Mouse (Mus musculus): ENCODE data around the gene Serinc5. TPM values are rescaled to one million over a fixed set of nuclear protein-coding genes. Genes with fewer than 3 reads are reported as not detected.
A peak's percentile ranks its signal among the peaks of the same experiment; 100 is the strongest.

Serinc5 gene
- total and polyA plus RNA-seq, 3 experiments = 10.3 to 12.4 (median 12.0) TPM

DNA sequence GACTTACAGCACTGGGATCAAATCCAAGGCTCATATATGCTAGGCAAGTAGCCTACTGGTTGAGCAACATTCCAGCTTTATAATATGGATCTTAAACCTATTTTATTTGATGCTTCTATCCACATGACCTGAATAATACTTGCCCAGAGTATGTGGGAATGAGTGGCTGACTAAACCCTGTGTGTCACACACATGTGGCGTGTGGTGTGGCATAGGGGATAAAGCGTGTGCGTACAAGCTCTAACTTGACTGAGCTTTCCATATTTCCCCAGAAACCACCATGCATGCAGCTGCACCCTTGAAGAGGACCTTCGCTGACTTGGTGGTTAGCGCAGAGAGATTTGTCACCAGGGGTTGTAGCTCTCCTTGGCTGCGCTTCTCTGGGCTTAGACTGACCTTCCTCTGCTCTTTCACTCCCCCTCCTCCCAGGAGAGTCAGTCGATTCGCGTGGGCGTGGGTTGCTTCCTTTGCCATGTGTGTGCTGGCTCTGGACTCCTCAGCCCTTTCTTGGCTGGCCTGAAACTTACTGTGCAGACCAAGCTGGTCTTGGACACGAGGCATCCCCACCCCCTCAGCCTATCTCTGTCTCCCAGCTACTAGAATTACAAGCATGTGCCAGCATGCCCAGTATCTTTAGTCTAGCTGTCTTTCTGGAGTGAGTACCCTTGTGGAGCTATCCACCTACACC lies 65.2 kb downstream of the Serinc5 start:
- Histone ChIP-seq H3K79me2 (replicated peaks; ENCODE audit: control insufficient read depth, insufficient read depth, low read length) (no peaks in the 10 kb centered on the region), H3K4me1 (ENCODE audit: control insufficient read depth, insufficient read depth, low read length) (peaks cover 15% of the 10 kb centered on the region), H3K36me3 (ENCODE audit: control insufficient read depth, insufficient read depth, low read length) (no peaks in the 10 kb centered on the region), H3K4me3 (no peak overlapping the region), H3K27me3 (ENCODE audit: control insufficient read depth, insufficient read depth, low read length) (no peaks in the 10 kb centered on the region), H3K9ac (ENCODE audit: low read depth, low read length) (no peak overlapping the region), H3K27ac (no peak overlapping the region)
- WGBS = 35% methylated on average over 11 of the region's 11 CpGs
- intact Hi-C loops (cut with DNase I) = loop anchor here (5.0 kb wide), 1 partner anchor 64 kb away; the partner anchor contains the start of gene Serinc5
- no peak for TF ChIP-seq POLR2A (IDR thresholded peaks at IDR 0.05; ENCODE audit: insufficient read depth, low read depth, low read length)
- no peak for TF ChIP-seq CTCF (IDR thresholded peaks at IDR 0.05)
- TF ChIP-seq EP300 (IDR thresholded peaks at IDR 0.05; ENCODE audit: insufficient read depth, low read depth, low read length) = no peak
- peak; percentile 42 to 53 for DNase-seq

- TF ChIP-seq CTCF (IDR thresholded peaks at IDR 0.05) (no peak), POLR2A (IDR thresholded peaks at IDR 0.05; ENCODE audit: insufficient read depth, low read depth, low read length) (no peak)
- WGBS = 70% methylated on average over 4 of the region's 4 CpGs
- H3K27me3 ChIP-seq (ENCODE audit: control insufficient read depth, insufficient read depth, low read length) = no peaks in the 10 kb centered on the region
- no peaks in the 10 kb centered on the region for H3K79me2 ChIP-seq (replicated peaks; ENCODE audit: control insufficient read depth, insufficient read depth, low read length)
- H3K27ac ChIP-seq = no peak overlapping the region
- intact Hi-C loops (cut with DNase I) = loop anchor here (5.0 kb wide), 1 partner anchor 65 kb away; the partner anchor contains the start of gene Serinc5
- peaks cover 10% of the 10 kb centered on the region for H3K4me1 ChIP-seq (ENCODE audit: control insufficient read depth, insufficient read depth, low read length)
- no peak overlapping the region for H3K4me3 ChIP-seq
- H3K36me3 ChIP-seq (ENCODE audit: control insufficient read depth, insufficient read depth, low read length) = no peaks in the 10 kb centered on the region
- no peak for DNase-seq
- H3K9ac ChIP-seq (ENCODE audit: low read depth, low read length) = no peak overlapping the region
These were observed 66.8 kb downstream of the Serinc5 start for GRCm38 (mm10) chr13:92677656-92678055.

DNA sequence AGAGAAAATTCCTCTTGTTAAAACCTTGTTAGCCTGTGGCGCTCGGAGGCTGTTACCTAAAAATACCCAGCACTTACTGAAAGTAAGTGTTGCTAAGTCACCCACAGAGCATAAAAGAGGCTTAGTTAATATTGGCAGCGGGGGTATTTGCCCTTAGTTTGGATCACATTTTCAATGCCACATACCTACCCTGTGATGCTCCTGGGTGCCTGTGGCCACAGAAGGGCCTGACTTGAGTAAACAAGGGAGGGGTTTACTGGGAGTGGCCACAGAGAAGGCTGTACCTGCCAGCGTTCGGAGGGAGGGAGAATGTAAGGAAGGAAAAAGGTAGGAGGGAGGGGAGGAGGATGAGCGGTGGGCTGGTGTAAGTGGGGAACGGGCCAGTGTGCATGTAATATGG lies 68.8 kb downstream of the Serinc5 start:
- H3K27me3 ChIP-seq (ENCODE audit: control insufficient read depth, insufficient read depth, low read length) = no peaks in the 10 kb centered on the region
- TF ChIP-seq POLR2A (IDR thresholded peaks at IDR 0.05; ENCODE audit: insufficient read depth, low read depth, low read length) (no peak), EP300 (IDR thresholded peaks at IDR 0.05; ENCODE audit: insufficient read depth, low read depth, low read length) (no peak), CTCF (IDR thresholded peaks at IDR 0.05) (no peak)
- no peak overlapping the region for H3K27ac ChIP-seq
- intact Hi-C loops (cut with DNase I) = loop anchor here (5.0 kb wide), 1 partner anchor 67 kb away; the partner anchor contains the start of gene Serinc5
- no peaks in the 10 kb centered on the region for H3K36me3 ChIP-seq (ENCODE audit: control insufficient read depth, insufficient read depth, low read length)
- peaks cover 9% of the 10 kb centered on the region for H3K4me1 ChIP-seq (ENCODE audit: control insufficient read depth, insufficient read depth, low read length)
- no peak overlapping the region for H3K9ac ChIP-seq (ENCODE audit: low read depth, low read length)
- no peaks in the 10 kb centered on the region for H3K79me2 ChIP-seq (replicated peaks; ENCODE audit: control insufficient read depth, insufficient read depth, low read length)
- no peak overlapping the region for H3K4me3 ChIP-seq
- DNase-seq = no peak
- 84% methylated on average over 7 of the region's 7 CpGs for WGBS

- Histone ChIP-seq H3K4me1 (ENCODE audit: control insufficient read depth, insufficient read depth, low read length) (peaks cover under 1% of the 10 kb centered on the region), H3K27me3 (ENCODE audit: control insufficient read depth, insufficient read depth, low read length) (no peaks in the 10 kb centered on the region), H3K79me2 (replicated peaks; ENCODE audit: control insufficient read depth, insufficient read depth, low read length) (no peaks in the 10 kb centered on the region), H3K4me3 (no peak overlapping the region), H3K9ac (ENCODE audit: low read depth, low read length) (no peak overlapping the region), H3K36me3 (ENCODE audit: control insufficient read depth, insufficient read depth, low read length) (no peaks in the 10 kb centered on the region), H3K27ac (no peak overlapping the region)
- DNase-seq = no peak
- intact Hi-C loops (cut with DNase I) = no loop called here
- 45% methylated on average over 2 of the region's 2 CpGs for WGBS
- no peak for TF ChIP-seq POLR2A (IDR thresholded peaks at IDR 0.05; ENCODE audit: insufficient read depth, low read depth, low read length)
- no peak for TF ChIP-seq CTCF (IDR thresholded peaks at IDR 0.05)
- TF ChIP-seq EP300 (IDR thresholded peaks at IDR 0.05; ENCODE audit: insufficient read depth, low read depth, low read length) = no peak
These were observed 70.7 kb downstream of the Serinc5 start for GRCm38 (mm10) chr13:92681541-92681940.

- Histone ChIP-seq H3K36me3 (ENCODE audit: control insufficient read depth, insufficient read depth, low read length) (no peaks in the 10 kb centered on the region), H3K27ac (no peak overlapping the region), H3K4me1 (ENCODE audit: control insufficient read depth, insufficient read depth, low read length) (no peaks in the 10 kb centered on the region), H3K4me3 (no peak overlapping the region), H3K9ac (ENCODE audit: low read depth, low read length) (no peak overlapping the region), H3K27me3 (ENCODE audit: control insufficient read depth, insufficient read depth, low read length) (no peaks in the 10 kb centered on the region), H3K79me2 (replicated peaks; ENCODE audit: control insufficient read depth, insufficient read depth, low read length) (no peaks in the 10 kb centered on the region)
- TF ChIP-seq EP300 (IDR thresholded peaks at IDR 0.05; ENCODE audit: insufficient read depth, low read depth, low read length) (no peak), POLR2A (IDR thresholded peaks at IDR 0.05; ENCODE audit: insufficient read depth, low read depth, low read length) (no peak), CTCF (IDR thresholded peaks at IDR 0.05) (no peak)
- WGBS = 78% methylated on average over 6 of the region's 6 CpGs
- no peak for DNase-seq
- intact Hi-C loops (cut with DNase I) = no loop called here
These were observed 71.9 kb downstream of the Serinc5 start for GRCm38 (mm10) chr13:92682833-92683232.

- no peaks in the 10 kb centered on the region for H3K79me2 ChIP-seq (replicated peaks; ENCODE audit: control insufficient read depth, insufficient read depth, low read length)
- no peaks in the 10 kb centered on the region for H3K4me1 ChIP-seq (ENCODE audit: control insufficient read depth, insufficient read depth, low read length)
- H3K27me3 ChIP-seq (ENCODE audit: control insufficient read depth, insufficient read depth, low read length) = no peaks in the 10 kb centered on the region
- TF ChIP-seq EP300 (IDR thresholded peaks at IDR 0.05; ENCODE audit: insufficient read depth, low read depth, low read length) (no peak), POLR2A (IDR thresholded peaks at IDR 0.05; ENCODE audit: insufficient read depth, low read depth, low read length) (no peak), CTCF (IDR thresholded peaks at IDR 0.05) (no peak)
- intact Hi-C loops (cut with DNase I) = no loop called here
- 89% methylated on average over 4 of the region's 4 CpGs for WGBS
- no peak overlapping the region for H3K4me3 ChIP-seq
- H3K9ac ChIP-seq (ENCODE audit: low read depth, low read length) = no peak overlapping the region
- H3K27ac ChIP-seq = no peak overlapping the region
- H3K36me3 ChIP-seq (ENCODE audit: control insufficient read depth, insufficient read depth, low read length) = no peaks in the 10 kb centered on the region
- no peak for DNase-seq
These were observed 72.6 kb downstream of the Serinc5 start for GRCm38 (mm10) chr13:92683464-92683863.

Measured in heart, adult 2 months (tissue).